Mouse (Mus musculus): ENCODE data around the gene Slc5a3.

Slc5a3 gene

GRCm38 (mm10) chr16:92057852-92058643 is at the start of gene Slc5a3, which contains the start of the genes Mrps6 and Gm49711:
Slc5a3 (plus strand) TSS chr16:92058322.
Mrps6 (plus strand) TSS chr16:92058270.
Gm49711 (plus strand) TSS chr16:92058316.
- DNase-seq (ENCODE audit: low spot score): peak; percentile 88

- DNase-seq (ENCODE audit: low spot score): no peak
Observed at GRCm38 (mm10) chr16:92009586-92009985, 48.5 kb upstream of the Slc5a3 start.

- no peak for DNase-seq (ENCODE audit: low spot score)
Observed at GRCm38 (mm10) chr16:92016792-92017191, 41.3 kb upstream of the Slc5a3 start.

DNA sequence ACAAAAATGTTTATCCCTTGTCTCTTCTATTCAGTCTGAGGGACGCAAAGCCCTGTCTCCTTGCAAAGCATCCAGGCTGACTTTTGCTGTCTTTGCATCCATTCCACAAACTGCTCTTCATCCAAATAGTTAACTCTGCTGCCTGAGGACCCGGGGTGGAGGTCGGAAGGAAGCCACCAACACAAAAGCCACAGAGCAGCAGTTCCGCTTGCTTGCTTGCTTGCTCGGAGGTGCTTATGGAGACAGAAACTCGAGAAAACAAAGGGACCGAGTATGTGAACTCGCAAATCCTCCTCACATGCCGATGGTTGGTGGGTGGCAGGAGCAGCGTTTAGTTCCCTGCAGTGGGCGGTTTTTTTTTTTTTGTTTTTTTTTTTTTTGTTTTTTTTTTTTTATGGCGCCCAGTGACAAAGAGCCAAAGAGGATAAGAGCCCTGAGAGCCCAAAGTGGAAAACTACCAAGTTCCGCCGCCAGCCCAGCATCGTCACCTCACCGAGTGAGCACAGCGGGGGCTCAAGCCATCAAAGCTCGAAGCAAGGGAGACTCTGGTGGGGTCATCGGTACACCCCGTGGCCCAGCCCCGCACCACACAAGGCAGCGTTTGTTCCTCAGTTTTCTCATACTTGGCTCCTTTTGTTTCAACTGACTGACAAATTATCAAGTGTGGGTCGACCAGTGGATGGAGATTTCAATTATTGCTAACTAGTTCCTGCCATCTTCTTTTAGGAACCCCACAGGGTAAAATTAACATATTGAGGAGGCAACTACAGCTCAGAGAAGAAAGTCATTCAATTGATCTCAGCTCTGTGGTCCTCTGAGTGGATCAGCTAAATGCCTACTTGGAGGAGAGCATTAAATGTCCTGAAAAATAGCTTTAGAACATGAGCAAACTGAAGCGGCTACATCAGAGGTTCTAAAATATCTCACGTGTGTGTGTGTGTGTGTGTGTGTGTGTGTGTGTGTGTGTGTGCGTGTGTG is 38.7 kb upstream of the Slc5a3 start:
- peak; percentile 57 for DNase-seq (ENCODE audit: low spot score)

GRCm38 (mm10) chr16:92021656-92022400 is 36.3 kb upstream of the Slc5a3 start:
- DNase-seq (ENCODE audit: low spot score): no peak

DNA sequence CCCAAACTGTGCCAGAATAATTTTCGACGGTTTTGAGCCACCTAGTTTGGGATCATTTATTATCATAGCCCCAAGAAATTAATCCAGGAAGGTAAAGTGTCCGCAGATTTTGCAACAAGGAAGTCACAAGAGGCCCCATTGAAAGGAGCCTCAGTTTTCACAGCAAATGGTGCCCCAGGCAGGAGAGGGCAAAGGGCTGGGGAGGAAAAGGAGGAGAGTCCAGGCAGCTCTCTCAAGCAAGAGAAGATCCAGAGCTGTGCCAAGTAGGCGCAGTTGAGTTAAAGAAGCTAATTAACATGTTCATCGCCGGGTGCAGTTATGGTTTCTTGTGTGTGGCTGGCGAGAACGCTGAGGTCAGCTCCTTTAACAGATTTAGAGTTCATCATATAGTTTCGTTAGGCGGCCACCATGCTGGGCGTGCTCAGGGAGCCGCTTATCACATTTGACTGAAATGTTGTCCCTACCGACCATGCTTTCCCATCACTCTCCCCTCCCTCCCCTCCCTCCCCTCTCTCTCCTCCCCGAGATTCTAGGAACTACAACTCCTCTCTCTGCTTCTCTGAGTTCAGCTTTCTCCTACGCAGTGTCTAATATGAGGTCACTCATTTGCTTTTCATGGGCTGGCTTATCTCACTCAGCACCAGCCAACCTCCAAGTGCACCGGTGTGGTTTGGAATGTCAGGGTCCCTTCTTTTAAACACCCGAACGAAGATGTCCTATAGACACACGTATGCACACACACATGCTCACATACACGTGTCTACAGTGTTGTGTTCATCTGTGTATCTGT is 35.4 kb upstream of the Slc5a3 start:
- no peak for DNase-seq (ENCODE audit: low spot score)

DNA sequence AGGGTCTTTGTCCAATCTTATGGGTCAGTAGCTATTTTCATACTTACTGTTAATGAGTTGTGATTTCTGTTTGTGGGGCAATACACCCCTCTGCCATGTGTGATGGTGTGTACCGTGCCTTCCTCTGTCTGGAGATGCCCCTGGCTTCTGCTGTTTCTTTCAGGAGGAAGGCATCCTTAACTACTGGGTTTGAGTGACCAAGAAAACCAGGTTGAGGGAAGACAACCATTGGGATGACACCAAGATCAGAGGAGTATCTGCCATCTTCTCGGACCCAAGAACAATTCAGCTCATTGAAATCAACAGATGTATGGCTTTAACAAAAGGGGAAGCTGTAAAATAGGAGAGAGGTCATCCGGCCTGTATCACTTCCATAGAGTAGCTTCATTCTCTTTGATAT is 24.8 kb upstream of the Slc5a3 start:
- DNase-seq (ENCODE audit: low spot score): no peak

DNA sequence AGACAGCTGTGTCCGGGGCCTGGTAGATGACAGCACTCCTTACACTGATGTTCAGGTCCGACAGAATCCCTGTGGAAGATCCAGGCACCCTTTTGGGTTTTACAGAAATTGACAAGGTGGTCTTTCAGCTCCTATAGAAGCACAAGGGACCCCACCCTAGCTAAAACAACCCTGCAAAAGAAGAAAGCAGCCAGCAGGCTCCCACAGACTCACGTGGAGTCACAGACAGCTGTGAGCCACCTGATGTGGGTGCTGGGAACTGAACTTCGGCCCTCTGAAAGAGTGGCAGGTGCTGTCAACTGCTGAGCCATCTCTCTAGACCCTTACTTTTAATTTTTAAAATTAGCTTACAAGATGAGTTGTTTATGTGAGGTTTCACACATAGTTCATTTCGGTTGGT is 23.4 kb upstream of the Slc5a3 start:
- no peak for DNase-seq (ENCODE audit: low spot score)

- DNase-seq (ENCODE audit: low spot score): no peak
Observed at GRCm38 (mm10) chr16:92036701-92037100, 21.4 kb upstream of the Slc5a3 start.

DNA sequence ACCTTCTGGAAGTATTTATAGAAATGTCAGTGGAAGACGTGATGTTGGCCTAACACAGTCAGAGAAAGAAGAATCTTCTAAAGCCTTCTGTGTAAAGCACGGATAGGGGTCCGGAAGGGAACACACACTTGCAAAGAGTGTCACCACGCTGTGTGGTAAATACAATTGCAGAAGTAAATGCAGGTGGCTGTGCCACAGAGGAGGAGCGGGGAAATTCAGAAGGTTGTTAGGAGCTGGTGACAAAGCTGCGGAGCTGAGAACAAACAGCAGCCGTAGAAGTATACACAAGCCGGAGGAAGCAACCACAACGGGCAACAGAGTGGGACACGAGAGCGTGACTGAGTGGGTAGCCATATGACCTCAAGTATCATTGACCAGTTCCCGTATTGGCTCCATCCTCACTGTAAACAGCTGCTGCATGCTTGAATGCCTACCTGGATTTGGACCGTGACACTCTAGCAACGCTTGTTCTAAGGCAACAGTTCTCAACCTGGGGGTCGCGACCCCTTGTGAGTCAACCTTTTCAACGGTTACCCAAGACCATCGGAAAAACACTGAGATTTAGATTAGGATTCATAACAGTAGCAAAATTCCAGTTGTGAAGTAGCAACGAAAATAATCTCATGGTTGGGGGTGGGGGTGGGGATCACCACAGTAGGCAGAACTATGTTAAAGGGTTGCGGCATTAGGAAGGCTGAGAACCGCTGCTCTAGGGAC is 20.1 kb upstream of the Slc5a3 start:
- no peak for DNase-seq (ENCODE audit: low spot score)

GRCm38 (mm10) chr16:92039421-92039820 is 18.7 kb upstream of the Slc5a3 start:
- no peak for DNase-seq (ENCODE audit: low spot score)

DNA sequence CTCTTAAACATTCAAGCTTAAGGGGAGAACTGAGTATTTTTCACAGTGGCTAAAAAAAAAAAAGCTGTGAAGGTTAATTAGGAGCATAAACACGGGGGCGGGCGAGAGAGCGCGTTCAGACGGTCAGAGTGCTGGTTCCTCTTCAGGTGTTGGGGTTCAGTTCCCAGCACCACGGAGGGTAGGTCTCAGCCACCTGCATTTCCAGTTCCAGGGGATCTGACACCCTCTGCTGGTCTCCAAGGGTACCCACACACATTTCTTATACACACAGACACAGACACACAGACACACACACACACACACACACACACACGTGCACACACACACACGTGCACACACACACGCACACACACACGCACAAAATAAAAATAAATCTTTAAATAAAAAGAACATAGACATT is 18.2 kb upstream of the Slc5a3 start:
- no peak for DNase-seq (ENCODE audit: low spot score)

DNA sequence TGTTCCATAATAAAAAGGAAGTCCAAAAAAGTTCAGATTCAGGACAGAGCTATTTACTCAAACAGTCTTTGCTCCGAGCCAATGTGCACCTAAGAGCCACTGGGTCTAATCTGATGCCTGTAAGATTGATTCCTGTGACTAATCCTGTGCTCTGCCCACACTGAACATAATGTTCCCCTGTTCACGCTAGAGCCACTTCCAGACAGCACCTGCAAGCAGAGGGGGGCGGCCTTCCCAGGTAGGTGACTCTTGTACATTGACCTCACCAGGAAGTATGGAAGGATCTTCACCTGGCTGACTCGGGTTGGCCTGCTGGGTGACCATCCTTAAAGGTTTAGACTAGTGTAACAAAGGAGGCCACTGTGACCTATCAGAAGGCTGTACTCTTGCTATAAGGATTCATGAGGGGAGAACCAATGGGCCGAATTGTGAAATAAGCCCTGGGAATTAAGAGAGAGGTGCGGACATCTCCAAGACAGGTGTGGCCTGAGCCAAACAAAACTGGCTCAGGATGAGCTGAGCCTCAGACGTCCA is 6.3 kb upstream of the Slc5a3 start:
- no peak for DNase-seq (ENCODE audit: low spot score)

DNA sequence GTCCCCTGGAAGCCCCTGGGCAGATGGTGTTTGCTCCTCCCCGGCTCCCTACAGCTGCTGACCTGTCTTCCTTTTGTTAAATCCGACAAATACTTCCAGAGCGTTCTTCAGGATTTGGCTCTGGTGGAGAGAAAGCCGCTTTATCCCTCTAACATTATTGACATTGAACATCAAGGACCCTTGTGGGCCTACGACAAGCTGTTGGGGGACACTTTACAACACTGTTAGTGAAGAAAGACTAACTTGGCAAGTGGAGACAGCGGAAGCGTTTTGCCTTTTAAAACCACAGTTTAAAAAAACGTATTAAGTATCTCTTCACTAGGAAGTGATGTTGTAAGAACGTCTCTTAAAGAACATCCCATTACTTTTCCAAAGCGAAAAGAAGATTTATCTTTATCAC is 5.6 kb upstream of the Slc5a3 start:
- DNase-seq (ENCODE audit: low spot score): no peak

DNA sequence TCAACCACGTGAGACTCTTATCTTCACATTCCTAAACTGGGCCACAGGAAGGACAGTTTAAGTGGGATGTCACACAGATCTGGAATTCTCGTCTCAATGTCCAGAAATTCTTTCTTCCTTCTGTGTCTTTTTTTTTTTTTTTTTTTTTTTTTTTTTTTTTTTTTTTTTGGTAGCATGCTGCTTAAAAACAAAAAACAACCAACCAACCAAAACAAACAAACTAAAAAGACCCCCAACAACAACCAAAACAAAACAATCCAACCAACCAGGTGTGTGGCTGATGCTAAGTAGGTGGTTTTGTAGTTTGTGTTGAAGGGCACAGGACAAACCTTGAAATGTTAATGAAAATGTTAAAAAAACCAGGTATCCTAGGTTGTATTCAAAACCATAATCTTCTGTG is 1.4 kb upstream of the Slc5a3 start:
- no peak for DNase-seq (ENCODE audit: low spot score)

DNA sequence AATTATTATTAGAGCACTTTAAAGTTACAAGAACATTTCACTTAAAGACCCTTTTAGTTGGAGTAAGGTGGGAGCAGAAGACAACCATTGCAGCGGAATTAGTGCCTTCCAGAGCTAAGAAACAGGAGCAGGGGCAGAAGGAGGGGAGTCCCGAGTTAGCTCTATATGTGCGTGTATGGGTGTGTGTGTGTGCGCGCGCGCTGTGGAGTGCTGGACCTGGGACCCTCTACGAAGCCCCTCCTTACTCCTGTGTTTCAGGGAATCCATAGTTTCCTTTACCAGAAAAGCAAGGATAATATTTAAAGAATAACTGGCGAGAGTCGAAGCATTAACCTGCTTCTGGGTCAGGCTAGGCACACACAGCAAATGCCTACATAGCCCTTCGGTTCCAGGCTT is 668 bp upstream of the Slc5a3 start:
- no peak for DNase-seq (ENCODE audit: low spot score)

DNA sequence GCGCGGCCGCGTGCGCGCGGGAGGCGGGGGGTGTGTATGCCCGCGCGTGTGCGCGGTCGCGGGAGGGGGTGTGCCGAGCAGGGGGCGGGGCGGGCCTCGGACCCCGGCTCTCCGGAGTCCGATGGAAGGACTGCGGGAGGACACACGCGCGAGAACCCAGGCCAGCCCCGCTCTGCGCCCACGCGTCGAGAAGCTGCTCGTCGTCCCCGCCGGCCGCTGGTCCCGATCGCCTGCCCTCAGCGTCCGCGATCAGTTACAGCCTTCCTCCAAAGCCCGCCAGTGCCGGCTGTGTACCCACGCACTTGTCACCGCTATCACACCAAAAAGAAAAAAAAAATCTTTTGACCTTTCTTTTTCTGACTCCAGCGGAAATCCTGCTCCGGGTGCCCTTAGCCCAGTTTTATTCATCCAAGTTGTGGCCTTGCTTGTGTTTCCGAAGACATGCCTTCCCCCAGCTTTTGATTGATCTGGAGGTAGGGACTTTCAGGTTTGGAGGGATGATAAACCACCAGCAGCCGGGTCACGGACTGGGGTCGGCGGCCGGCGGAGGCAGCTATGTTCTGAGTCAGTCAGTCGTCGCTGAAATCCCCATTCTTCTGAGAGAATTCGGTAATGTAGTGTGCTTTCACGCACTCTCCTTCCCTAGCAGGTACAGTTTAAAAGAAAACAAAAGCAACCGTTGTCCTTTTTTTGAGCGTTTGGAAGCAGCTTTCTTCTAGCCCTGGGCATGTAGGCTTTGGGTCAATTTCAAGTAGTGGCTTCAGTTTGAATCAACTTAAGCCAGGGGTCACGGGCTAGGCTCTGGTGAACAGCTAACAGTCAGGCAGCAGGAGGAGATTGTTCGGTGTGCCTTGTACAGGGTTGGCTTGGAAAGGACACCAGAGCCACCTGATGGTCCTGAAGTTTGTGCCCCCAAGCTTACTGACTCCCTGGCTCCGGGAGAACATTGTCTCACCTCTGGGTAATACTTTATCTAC is 810 bp downstream of the Slc5a3 start:
- DNase-seq (ENCODE audit: low spot score): peak; percentile 43

- no peak for DNase-seq (ENCODE audit: low spot score)
Observed at GRCm38 (mm10) chr16:92060213-92060612, 2.1 kb downstream of the Slc5a3 start.

DNA sequence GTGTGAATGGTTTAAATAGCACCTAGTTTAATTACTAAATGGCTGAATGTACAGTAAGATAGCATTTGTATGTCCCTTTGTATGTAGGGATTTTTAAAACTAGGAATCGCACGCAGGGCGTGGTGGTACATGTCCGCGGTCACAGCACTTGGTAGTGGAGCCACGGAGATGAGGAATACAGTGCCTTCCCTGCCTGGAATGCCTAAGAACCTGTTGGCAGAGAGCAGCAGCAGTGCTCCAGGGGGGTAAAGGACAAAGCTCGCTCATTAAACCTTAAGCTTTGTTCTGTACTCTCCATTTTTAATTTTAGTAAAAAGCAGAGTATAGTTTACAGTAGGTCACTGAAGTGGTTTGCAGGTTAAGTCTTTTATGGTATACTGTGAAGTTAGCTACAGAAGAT is 3.5 kb downstream of the Slc5a3 start:
- no peak for DNase-seq (ENCODE audit: low spot score)

All from retina, embryonic 14.5 days (tissue).